Mouse (Mus musculus) cerebellum, postnatal 14 days (tissue): ENCODE data around the gene Atad2b.
A peak's percentile ranks its signal among the peaks of the same experiment; 100 is the strongest.
"Not testable (repeated sequence)": the region's sequence is repeated elsewhere in the genome, so short reads cannot be mapped to it uniquely, and the experiment has no call there.

Experiments
- DNase-seq, 2 experiments: peaks; one replicate each; pipeline ENCODE4 v3.0.0; 2021; ENCODE audit warnings: mixed read lengths in 2 of 2

The Atad2b gene

DNA sequence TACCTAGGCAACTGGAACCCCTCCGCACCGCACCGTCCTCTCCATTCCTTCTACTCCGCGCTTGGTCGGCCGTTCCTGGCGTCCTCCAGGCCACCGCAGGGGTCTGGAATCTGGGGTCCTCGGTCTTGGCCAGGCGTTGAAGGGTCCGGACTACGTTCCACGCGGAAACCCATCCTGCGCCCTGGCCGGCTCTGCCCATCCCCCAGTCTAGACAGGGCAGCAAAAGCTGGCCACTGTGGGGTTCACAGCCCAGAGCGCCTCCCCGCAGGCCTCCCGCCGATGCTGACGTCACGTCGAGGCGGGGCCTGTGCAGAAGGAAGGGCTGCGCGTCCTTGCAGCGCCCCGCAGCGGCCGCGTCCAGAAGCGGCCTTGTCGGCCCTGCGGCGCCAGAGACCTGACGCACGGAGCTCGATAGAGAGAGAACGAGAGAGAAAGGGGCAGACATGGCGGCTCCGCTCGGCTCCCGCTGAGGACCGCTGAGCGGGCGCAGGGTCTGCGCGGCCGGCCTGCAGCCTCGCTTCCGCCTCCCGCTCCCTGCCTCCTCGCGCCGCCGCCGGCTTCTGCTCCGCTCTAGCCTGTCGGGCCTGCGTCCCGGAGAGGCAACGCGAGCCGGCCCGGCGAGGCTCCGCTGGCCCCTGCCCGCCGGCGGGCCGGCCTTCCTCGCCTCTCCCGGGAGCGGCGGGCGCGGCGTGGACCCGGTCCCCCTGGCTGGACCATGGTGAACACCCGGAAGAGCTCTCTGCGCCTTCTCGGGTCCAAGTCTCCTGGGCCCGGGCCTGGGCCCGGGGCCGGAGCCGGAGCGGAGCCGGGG is at the start of gene Atad2b:
Gene Atad2b (plus strand): TSS at position 360 of the 811 bp plus-strand sequence.
- DNase-seq = peak; percentile 98 to 99

DNA sequence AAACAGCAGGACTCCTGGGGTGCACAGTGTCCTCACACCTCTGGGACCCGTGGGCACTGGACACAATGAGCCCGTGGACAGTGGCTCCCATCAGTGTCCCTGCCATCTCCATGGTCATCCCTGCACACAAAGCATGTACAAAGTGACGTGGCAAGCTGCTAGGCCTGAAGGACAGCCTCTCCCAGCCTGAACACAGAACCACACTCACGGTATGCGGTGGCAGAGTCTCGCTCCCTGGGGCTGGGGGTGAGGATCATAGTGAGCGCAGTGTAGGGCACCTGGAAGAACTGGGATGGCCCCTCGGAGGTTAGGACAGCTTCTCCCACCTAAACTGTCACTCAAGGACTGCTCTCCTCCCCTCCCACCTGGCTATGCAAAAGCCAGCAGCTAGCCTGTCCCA is 48.2 kb upstream of the Atad2b start:
- no peak for DNase-seq

DNA sequence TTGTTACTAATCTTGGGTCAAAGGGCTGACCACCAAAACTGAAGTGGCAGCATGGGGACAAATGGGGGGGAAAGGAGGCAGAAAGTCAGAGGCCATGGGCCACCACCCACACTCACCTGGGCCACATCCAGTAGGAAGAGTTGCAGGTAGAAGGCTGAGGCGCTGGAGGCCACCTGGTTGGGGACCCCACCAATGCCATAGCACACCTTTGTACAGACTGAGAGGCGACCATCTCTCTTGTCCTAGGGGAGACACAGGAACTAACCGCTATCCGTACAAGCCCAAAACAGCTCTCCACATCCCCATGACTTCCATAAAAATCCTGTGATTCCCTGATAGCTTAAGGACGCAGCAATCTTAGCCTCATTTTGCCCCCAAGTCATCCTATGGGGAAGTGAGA is 45.9 kb upstream of the Atad2b start:
- DNase-seq = no peak

DNA sequence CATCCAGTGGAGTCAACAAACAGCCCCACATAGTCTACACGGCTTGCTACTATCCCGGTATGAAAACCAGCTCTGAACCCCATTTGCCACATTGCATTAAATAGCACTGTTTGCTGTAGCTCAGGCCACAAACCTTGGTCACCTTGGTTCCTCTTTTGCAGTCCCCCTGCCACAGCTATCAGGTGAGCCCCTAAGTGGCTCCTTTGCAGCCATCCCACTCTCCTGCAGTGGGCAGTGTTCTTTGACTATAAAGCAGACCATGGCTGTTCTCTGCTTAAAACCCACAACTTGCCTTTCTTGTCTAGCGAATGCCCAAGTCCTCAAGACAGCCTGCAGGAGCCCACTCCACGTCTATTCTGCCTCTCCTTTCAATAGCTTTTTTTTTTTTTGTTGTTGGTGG is 44.9 kb upstream of the Atad2b start:
- DNase-seq = no peak

DNA sequence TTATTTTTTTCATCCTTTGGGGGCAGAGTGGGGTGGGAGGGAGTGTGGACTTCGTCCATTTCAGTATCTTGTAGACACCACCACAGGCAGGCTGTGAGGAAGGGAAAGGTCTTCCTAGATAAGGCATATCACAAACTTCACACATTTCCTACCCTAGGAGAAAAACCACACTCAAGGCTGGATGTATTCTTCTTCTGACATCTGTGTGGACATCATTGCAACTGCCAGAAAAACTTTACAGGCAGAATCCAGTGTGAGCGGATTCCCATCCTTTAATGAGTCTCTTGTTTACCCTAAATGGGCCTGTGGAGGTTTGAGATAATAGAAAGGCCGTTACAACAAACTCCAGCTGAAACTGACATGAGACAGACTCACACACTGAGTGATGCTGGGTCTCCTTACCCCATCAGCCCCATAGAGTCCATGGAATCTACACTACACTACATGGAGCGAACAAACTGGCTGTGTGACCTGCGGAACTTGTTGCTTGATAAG is 44.1 kb upstream of the Atad2b start:
- DNase-seq = no peak

DNA sequence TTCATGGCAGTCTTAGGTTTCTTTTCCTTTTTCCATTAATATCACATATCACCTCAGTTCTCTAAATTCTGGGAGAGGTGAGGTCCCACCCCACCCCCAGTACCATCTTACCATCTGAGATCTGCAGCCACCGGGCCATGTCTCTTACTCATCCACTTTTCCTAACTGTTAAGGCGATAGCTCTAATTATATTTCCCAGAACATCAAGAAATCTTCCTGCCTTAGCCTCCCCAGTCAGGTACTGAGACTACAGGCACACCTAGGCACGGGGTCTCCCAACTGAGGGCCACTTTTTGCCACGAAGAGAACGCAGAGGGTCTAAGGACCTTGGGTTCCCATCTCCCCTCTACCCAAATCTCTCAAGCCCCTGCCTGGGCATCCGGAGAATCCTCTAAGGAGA is 43.6 kb upstream of the Atad2b start:
- DNase-seq = no peak

DNA sequence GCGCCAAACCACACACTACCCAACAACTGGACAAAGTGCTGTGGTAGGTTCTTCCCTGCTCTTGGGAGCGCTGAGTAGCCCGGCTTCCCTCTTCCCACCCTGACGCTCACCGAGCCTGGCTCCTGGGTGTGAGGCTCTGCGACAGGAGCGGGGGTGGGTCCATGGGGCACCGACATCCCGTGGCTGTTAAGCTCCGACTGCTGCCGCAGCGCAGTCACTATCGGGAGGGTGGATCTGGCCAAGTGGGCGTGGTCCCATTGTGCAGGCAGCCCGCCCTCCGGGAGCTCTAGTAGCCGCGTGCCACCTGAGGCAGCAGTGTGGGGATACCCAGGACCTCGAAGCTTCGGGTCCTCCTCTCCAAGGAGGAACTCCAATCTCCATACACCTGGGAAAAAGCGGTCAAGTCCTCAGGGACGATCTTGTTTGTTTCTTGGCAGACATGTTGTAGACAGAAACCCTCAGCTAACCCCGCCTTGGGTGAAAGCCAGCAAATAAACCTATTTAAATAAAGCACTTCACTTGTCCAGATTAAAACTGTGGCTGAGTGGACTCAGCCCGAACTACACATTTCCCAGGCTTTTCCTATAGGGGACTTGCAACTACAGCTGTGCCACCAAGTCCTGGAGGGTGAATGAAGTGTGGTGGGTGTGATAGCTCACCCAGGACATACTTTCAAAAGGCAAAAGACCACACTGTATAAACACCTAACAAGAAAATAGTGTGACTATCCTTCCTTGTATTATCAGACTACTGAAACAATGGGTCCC is 42.8 kb upstream of the Atad2b start, which contains the start of gene Mfsd2b:
Gene Mfsd2b (minus strand): TSS at position 199 of the 767 bp plus-strand sequence.
- peak; percentile 53 to 65 for DNase-seq

DNA sequence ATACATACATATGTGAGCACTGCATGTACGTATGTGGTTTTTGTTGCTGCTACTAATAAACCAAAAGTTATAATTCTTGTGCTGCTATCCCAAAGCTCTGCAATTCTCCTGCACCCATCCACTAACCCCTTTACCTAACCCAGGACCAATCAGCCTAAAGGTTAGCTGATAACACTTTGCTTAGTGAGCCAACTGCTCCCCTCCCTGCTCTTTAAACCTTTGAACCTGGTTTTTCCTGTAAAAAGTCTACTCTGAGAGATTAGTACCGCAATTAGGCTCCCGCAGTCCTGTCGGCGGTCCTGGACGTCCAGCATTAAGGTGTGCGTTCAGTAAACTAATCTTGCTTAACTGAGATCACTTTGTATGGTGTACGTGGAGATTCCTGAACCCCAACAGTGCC is 41.5 kb upstream of the Atad2b start:
- no peak for DNase-seq

DNA sequence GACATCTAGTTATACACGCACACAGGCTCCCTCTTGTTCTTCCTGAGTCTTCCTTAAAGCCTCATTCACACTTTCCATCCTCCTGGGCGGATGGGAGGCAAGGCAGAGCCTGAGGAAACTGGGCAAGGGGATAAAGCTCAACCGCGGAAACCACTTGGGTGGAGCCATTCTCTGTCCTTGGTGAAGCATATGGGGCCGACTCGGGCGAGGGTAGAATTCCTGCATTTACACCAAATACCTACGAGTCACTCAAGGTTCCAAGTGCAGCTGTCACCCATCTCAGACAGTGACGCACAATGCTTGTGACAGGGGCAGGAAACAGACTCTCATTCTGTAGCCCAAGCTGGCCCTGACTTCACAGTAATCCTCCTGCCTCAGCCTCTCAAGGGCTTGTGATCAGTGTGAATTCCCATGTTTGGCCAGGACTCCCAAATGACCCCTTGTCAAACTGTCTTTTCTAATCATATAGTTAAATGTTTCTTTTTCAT is 38.8 kb upstream of the Atad2b start:
- no peak for DNase-seq

DNA sequence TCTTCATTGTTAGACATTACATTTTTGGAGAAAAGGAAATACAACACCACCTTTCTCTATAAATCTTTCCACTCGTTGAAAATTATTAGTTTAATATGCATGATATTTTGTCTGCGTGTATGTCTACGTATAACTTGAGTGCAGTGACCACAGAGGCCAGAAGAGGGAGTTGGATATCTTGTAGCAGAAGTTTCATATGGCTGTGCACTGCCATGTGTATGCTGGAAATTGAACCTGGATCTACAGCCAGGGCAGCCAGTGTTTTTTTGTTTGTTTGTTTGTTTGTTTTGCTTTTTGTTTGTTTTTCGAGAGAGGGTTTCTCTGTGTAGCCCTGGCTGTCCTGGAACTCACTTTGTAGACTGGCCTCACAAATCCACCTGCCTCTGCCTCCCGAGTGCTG is 38.1 kb upstream of the Atad2b start:
- no peak for DNase-seq

DNA sequence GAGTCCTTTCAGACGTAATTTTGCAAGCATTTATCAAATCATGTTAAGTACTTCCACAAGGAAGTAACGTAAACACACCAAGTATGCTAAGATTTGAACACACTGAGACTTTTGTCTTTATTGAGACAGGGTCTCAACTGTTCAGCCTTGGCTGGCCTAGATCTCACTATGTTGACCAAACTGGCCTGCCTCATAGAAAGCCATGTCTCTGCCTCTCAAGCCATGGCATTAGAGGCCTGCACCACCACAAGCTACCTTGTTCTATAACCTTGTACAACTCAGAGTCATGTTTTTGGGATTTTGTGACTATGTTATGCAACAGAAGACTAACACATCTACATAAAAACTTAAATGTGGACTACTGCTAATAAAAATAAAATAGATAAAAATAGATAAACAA is 35.1 kb upstream of the Atad2b start:
- DNase-seq = no peak

DNA sequence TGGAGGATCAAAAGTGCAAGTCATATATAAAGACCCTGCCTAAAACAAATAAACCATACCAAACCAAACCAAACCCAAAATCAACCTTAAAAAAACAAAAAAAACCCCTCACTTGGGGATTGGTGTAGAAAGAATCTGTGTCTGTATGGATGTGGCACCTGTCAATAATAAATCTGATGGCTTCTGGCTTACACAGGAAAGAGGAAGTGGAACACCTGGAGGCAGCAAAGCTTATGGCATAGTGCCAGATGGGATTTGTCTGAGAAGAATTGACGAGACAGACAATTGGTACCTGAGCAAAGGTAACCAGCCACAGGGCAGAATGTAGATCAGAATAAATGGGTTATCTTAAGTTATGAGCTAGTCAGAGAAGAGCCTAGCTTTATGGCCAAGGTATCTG is 32.1 kb upstream of the Atad2b start:
- DNase-seq = no peak

DNA sequence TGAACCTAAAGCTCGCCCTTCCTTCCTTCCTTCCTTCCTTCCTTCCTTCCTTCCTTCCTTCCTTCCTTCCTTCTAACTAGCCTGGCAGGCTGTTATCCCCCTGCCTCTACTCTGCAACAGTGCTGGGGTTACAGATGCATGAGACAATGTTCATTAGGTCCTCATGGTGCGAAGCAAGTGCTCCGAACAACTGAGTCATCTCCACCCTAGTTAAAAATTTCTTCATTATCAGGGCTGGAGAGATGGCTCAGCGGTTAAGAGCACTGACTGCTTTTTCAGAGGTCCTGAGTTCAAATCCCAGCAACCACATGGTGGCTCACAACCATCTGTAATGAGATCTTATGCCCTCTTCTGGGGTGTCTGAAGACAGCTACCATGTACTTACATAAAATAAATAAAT is 30.6 kb upstream of the Atad2b start:
- DNase-seq = not testable (repeated sequence)

DNA sequence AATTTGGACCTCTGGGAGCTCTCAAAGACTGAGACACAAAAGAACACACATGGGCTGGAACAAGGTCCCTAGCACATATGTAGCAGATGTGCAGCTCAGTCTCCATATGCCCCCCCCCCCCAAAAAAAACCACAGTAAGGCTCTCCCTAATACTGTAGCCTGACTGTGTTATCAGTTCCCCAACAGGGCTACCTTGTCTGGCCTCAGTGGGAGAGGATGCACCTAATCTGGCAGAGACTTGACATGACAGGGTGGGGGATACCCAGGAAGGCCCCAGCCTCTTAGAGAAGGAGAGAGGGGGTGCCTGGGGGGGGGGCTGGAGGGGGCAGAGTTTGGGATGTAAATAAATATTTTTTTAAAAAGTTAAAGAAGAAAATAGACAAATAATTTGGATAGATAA is 28.4 kb upstream of the Atad2b start:
- no peak for DNase-seq

DNA sequence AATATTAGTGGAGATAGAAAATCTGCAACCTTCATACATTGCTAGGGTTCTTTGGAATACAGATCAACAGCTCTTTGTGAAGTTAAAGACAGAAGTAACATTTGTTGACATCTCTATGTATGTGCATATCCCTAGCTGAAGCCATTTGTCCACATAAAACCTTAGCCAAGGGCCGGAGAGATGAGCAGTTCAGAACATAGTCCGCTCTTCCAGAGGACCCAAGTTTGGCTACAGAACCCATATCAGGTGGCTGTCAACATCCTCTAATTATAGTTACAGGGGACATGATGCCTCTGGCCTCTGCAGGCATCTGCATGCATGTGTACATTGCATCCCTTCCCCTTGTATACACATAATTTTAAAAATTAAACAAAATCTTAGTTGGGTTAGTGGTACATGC is 27.9 kb upstream of the Atad2b start:
- DNase-seq = no peak

DNA sequence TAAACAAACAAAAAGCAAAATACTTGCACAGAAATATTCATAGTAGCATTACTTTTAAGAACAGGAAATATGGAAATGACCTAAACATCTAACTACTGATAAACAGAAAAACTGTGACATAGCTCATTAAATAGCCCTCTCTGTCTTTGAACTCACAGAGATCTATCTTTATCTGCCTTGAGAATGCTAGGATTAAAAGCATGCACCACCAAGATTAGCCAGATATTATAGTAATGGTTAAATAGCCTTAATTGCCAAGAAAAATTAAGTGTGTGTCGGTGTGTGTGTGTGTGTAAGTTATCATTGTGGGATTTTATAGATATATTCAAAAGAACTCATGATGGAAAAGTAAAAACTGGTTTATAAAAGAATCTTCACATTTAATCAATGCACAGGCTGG is 27.3 kb upstream of the Atad2b start:
- no peak for DNase-seq

DNA sequence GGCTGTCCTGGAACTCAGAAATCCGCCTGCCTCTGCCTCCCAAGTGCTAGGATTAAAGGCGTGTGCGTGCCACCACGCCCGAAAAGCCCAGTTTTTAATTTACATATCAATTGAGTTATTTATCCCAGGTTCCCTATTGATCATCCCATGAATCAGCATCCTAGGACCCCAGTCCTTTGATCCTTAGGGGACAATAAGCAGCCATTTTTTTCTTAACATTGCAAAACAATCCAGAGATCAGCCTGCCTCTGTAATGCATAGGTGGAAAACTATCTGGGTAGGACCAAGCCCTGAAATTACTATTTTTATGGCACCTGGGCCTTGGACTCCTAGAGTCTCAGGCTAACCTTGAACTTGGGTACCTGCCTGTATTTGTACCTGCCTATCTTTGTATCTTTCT is 19.1 kb upstream of the Atad2b start:
- DNase-seq = no peak

DNA sequence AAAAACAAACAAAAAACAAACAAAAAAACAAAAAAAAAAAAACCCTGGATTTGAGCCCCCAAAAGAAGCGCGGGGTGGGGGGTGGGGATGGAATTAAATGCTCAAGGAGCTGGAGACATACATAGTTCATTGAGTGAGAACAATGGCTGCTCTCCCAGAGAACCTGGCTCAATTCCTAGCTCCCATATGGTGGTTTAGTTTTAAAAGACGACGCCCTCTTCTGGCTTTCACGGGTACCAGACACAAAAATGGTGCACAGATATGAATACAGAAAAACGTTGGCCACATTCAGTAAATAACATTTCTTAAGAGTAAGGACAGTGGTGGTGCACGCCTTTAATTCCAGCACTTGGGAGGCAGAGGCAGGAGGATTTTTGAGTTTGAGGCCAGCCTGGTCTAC is 11.2 kb upstream of the Atad2b start:
- DNase-seq = peak; percentile 28 to 32

DNA sequence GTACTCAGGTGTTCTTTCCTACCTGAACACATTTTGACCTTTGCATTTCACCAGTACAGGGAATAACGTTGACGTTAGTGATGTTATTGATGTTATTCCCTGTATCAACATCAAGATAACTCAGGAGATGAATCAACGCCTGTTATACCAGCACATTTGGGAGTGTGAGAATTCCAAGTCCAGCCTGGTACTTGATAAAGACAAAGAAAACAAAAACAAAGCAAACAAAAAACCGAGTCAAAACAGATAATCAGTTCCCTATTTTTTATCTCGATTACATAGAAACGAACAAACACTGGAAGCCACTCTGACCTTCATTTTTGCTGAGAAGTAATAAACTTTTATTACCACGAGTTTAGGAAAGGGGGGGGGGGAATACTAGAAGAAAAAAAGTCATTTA is 10.7 kb upstream of the Atad2b start:
- no peak for DNase-seq

DNA sequence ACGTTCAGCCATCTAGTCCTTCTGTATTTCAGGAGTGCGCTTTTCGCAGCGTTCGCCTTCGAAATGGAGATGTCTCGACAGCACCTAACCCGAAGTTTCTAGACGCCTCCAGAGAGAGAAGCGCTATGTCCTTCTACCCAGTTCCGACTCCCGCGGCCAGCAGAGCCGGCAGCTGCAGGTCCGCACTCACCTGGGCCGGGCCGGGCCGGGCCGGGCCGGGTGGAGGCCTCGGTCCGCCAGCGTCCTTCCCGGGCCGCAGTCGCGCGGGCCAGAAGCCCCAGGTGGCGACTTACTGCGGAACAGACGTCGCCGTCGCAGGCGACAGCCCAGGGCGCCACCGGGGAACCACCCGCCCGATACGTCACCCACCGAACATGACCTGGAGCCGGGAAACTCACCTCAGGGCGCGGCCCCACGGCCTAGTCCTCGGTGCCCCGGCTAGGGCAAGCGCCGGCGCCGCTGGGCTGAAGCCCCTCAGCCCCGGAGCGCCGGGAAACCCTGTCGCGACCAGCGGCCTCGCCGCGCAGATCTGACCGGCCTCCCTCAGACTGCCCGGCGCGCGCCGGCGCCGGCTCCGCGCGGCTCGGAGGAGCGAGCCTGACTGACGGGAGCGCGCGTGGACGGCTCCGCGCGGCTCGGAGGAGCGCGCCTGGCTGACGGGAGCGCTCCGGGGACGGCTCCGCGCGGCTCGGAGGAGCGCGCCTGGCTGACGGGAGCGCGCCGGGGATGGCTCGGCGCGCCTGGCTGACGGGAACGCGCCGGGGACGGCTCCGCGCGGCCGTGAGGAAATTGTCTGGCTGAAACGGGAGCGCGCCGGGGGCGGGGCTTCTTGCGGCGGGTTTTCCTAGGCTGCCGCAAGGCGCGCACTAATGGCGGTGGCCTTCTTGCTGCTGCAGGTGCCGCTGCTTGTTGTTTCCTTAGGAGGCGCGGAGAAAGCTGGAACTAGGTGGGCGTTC is 9.9 kb upstream of the Atad2b start, which contains the start of gene Ubxn2a:
Gene Ubxn2a (minus strand): TSS at position 755 of the 956 bp plus-strand sequence.
- DNase-seq = peak; percentile 98 to 99

DNA sequence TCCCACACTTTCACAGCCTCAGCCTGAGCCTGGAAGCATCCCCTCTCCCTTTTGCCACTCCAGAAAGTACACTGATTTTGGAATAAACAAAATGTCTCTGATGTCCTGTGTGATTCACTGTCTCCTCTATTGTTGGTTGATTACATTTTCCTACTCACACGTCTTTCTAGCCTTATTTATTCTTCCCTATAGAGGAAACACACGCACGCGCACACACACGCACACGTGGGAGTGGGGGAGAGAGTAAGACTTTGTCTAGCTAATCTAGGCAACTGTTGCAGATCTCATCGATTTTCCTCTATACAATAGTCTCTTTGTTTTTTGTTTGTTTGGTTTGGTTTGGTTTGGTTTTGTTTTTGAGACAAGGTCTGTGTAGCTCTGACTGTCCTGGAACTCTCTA is 8.8 kb upstream of the Atad2b start:
- no peak for DNase-seq

DNA sequence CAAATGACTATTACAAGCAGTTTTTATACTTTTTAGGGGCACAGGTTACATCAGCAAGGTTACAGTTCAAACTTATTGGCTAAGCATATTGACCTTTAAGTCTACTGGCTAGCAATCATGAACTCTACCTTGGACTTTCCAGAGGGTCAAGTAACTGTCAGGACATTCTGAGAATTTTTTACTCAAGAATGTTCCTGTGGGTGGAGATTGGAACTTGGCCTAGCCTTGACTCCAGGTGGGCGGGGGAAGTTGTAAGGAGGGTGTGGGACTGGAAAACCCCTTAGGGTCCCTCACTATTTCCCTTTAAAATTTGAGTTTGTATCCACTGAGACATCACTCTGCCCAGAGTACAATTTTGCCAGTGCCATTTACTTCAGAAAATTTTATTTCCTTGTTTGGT is 6.7 kb upstream of the Atad2b start:
- not testable (repeated sequence) for DNase-seq

DNA sequence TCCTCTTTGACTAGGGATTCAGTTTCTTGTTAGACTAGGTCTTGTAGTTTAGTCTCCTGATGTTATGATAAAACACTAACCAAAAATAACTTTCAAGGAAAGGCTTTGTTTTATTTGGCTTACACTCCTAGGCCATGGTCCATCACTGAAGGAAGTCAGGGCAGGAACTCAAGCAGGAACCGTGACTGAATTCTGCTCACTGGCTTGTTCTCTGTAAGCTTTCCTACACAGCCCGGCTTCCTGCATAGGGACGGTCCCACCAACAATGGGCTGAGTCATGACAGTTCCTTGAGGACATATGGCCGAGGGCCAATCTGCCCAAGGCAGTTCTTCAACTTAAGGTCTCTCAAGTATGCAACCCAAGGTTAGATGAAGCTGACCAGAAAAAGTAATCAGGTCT is 5.4 kb upstream of the Atad2b start:
- no peak for DNase-seq
